Mouse (Mus musculus) frontal cortex, postnatal 36 days (tissue): Measurements from ENCODE around the gene Sec24b.

Source experiments
- DNase-seq, 2 experiments: peaks; one replicate each; pipeline ENCODE4 v3.0.0; 2022; ENCODE audit warnings: low spot score in 2 of 2

Sec24b gene

DNA sequence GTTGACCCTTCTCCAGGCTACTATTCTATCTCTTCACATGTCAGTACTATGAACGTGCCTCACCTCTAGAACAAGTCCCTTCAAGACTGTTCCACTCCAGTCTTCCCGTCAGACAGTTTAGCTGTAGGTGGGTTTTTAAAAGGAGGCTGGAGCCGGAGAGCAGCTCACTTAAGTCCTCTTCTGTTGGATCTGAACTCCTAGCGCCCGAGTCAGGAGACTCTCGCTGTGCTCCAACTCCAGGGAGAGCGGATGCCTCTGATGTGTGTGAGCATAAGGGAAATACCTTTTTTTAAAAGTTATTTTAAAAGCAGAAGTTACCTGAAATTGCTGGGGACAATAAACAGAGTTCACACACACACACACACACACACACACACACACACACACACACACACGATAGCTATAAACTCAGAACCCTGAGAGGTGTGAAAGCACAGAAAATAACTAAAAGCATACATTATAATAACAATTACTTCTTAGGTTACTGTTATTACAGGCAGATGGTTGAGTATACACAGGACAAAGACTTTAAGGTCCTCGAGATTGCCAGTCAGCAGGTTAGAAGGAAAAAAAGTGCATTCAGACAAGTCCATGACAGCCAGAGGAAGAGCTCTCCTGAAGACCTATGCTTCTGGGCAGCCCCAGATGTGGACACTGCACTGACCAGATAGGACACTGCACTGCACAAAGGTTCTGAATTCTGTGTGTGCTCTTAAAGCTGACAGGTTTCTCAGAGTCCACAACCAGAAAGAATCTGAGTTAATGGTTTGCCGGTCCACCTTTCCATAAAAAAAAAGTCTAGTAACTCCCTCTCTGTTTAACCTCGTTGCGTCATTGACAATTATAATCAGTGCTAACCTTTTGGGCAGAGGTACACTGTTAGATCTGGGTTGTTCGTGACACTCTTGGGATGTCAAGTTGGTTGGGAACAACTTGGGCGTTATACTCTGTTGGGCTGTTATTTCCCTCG lies 5.7 kb downstream of the Sec24b start:
- no peak for DNase-seq

DNA sequence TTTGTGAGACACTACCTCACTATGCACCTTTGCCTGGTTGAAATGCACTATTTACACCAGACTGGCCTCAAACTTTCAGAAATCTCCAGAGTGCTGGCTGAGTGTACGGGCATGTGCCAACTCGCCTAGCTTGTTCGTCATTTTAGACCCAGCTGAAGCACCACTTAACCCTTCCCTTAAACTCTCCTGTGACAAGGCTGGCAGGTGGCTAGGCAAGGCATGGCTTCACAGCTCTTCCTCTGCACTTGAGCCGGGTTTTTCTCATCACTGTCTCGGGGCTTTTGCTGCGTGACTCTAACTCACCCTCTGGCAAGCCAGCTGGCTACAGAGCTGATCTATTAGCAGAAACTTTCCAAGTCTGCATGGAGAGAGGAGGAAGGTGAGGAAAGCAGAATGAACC lies 6.8 kb downstream of the Sec24b start:
- no peak for DNase-seq

DNA sequence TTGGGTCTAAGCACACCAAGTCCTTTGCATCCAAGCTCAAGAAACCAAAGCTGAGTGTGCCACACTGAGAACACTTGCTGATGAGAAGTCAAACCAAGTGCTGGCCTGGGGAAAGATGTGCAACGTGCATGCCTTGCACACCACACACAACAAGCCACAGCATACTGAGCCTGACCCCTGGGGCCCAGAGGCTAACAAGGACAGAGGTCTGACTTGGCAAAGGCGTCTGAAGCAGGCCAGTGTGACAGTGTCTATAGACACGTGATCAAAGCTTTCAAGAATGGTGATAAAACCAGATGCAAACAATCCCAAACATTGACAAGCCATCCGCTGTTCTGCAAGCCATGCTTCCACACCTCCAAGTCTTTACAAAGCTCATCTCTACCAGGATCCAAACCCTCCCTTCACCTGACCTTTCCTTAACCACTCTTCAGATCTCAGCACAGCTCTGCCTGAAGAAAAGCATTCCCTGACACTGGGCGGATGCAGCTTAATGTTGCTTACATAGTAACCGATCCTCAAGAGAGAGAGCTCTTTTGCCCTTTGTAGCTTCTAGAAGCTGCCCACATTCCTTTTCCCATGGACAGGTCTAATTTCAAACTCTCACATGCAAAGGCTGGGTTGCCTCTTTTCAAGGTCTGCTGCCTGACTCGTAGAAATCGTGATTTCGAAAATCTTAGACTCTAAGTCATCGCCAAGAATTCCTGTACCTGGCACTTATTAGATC lies 7.8 kb downstream of the Sec24b start:
- no peak for DNase-seq

- DNase-seq: peak; percentile 38 to 75
These were observed 8.6 kb downstream of the Sec24b start for GRCm38 (mm10) chr3:130052541-130053298.

- DNase-seq: no peak
These were observed 9.2 kb downstream of the Sec24b start for GRCm38 (mm10) chr3:130052116-130052515.

GRCm38 (mm10) chr3:130040711-130041110 lies 20.6 kb downstream of the Sec24b start:
- no peak for DNase-seq

DNA sequence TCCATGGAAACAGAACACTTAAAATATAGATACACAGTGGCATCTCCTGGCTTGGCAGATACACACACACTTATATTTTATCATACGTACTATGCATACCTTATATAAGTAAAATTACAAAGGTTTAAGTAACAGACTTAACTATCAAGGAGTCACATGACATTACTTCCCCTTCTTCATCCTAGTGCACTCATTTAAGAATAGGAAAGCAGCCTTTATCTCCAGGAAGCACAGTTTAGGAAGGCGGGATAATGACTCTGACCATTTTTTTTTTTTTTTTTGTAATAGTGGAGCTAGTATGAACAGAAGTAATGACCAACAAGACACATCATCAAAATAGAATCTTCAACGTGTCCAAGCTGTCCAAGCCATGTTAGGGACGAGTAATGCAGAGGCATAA lies 21.3 kb downstream of the Sec24b start:
- no peak for DNase-seq

DNA sequence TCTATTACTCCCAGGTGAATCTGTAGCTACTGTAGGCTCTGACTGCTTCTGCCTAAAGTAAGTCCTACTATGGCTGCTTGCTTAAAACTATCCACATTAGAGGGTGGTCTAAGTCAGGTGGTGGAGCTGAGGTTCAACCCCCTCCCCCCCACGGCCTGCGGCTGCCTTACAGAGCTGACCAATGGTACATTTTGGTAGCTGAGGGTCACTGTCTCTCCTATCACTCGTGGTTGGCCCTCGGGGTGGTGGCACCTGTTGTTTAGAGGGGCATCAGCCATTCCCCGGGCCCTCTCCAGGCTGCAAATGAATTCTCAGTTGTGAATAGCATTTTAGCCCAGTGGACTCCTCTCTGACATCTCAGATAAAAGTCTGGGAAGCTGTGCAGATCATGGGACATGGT lies 32.6 kb downstream of the Sec24b start:
- DNase-seq: no peak

GRCm38 (mm10) chr3:130026181-130026580 lies 35.2 kb downstream of the Sec24b start:
- DNase-seq: no peak

DNA sequence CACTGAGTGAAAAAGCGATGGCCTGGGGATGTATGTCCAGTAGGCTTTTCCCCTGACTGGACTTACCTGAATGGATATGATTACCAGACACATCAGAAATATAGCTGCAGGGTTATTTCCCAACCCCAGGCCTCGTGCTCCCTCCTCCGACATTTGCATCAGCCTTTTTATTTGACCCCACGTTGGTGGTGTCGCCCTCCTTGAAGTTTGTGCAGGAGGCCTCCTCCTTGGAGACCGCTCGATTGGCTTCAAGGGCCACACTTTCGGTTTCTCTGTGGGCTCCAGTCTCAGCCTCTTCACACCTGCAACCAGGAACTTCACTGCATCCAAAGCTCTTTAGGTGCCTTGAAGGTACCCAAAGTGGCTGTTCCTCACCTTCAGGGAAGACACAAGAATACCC lies 35.8 kb downstream of the Sec24b start:
- no peak for DNase-seq

GRCm38 (mm10) chr3:130012943-130013342 lies 48.4 kb downstream of the Sec24b start:
- DNase-seq: no peak

- DNase-seq: no peak
These were observed 50.1 kb downstream of the Sec24b start for GRCm38 (mm10) chr3:130011236-130011635.

GRCm38 (mm10) chr3:130006141-130006540 lies 55.2 kb downstream of the Sec24b start:
- no peak for DNase-seq

DNA sequence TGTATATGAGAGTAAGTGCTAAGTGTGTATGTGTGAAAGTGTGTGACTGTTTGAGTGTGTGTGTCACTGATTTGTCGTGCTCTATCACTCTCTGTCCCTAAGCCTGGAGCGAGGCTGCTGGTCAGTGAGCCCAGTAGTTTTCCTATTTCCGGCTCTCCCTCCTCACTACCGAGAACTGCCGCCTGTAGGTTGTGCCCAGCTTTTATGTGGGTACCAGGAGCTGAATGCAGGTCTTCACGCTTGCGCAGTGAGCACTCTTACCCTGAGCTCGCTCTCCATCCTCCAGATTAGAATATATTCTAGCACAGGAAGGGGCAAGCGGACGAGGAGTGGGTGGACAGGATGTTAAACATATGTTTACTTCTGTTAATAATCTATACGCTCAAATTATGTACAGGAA lies 60.4 kb downstream of the Sec24b start:
- no peak for DNase-seq

DNA sequence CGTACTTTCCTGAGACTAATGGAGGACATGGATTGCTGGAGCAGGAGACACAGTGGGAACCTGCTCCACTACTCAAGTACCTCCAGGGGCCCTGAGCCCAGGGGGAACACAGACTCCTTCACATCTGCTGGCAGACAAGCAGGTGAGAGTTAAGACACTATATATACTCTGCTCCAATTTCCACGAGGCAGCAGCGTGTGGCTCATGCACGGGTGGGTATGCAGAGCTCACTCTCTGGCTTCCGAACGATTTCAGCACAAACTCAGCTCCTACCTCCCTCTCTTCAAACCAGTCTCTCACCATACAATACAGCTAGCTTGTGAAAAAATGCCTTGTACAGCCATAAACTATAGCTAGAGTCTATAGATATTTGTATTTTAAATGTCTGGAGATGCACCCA lies 62.8 kb downstream of the Sec24b start:
- peak in 1 of 2 experiments; percentile 58 for DNase-seq

DNA sequence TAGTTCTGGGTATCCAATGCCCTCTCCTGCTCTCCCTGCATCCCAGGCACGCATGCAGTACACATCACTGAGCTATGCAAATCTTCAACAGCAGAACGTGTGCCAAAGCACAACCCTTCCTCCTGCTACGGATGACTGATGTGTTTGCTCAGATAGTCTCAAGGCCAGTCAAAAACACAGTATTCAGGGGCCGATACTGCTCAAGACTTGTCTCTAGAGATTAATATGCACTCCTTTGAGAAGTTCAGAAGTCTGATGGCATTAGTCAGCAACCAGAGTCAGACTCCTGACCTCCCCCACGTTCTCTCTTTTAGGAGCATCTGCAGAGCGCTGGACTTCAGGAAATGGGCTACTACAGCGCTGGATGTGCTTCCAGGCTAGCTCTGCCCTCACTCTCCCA lies 63.4 kb downstream of the Sec24b start:
- peak in 1 of 2 experiments; percentile 25 for DNase-seq

- no peak for DNase-seq
These were observed 64.0 kb downstream of the Sec24b start for GRCm38 (mm10) chr3:129997324-129997723.

GRCm38 (mm10) chr3:129987297-129987696 lies 74.1 kb downstream of the Sec24b start:
- no peak for DNase-seq

DNA sequence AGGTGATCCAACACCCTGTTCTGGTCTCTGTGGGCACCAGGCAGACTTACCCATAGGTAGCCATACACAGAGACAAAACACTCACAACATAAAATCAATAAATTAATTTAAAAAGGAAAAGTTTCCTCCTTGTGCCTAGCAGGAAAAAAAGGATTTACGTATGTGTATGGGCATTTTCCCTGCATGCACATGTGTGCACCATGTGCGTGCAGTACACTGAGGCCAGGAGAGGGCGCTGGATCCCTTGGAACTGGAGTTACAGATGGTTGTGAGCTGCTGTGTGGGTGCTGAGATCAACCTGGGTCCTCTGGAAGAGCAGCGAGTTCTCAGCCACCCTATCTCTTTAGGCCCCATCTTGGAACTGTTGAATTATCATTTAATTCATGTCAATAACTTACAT lies 76.0 kb downstream of the Sec24b start:
- no peak for DNase-seq

DNA sequence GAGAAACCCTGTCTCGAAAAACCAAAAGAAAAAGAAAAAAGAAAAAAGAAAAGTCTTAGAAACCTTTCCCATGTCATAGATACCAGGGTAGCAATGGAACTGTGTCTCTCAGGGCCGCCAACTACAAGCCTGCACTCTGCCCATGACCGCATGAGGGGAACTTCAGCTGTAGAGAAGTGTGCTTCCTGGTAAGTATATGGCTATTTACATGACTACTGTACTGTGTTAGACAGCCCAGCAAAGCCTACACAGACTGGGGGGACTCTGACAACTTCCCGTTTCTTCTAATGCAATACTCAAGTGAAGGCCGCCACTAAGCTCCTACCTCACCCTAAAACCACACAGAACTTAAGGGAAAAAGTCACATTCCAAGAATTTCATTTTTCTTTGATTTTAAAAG lies 76.6 kb downstream of the Sec24b start:
- no peak for DNase-seq

DNA sequence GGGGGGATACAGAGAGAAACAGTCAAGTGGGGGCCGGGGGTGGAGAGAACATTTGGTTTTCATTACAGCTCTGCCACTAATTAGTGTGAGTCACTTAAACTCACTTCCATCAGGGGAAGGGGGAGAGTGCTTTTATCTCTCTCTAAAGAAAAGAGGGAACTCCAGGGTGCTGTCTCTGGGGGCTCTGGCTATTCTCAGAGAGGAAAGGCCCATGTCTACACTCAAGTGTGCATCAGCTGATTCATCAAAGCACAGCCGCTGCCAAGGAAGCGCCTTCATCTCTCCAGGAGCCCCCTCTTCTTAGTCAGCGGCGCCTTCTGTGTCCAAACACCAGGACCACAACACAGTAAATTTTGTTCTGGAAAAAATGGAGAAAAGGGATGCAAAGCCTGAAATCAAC lies 79.1 kb downstream of the Sec24b start:
- DNase-seq: no peak

DNA sequence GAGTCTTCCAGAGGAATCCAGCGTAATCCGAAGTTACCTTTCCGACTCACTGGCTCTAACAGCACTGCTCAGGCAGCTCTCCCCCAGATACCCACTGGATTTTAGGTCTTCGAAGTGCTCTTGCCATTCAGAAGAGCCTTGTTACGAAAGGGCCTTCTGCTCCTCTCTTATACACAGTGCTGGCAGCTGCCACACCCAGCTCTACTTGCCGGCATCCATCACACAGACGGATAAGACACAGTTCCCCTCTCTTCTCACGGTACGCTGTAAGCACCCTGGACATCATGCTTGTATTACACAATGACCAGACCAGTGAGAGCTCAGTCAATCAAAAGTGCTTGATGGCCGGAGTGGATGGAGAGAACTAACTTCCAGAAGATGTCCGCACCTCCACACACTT lies 79.6 kb downstream of the Sec24b start:
- no peak for DNase-seq
